Mouse (Mus musculus) small intestine, adult 2 months (tissue): ENCODE measurements around the gene Cmtm7. TPM values are rescaled to one million over a fixed set of nuclear protein-coding genes. Genes with fewer than 3 reads are reported as not detected.

Experiments used
- H3K27ac ChIP-seq: fragments of 200-500 bp; 2 replicates; pipeline ENCODE4 v1.5.1; 2012; ENCODE audit warnings: low read depth, low read length, control low read depth, inconsistent platforms; ENCODE audit not compliant: insufficient read depth
- H3K27me3 ChIP-seq: fragments of 200-500 bp; 2 replicates; pipeline ENCODE4 v1.6.1; 2012; ENCODE audit warnings: mild to moderate bottlenecking, moderate library complexity, low read length, inconsistent platforms; ENCODE audit not compliant: control insufficient read depth, insufficient read depth
- H3K36me3 ChIP-seq: fragments of 200-500 bp; 2 replicates; pipeline ENCODE4 v1.6.1; 2012; ENCODE audit warnings: mild to moderate bottlenecking, low read length, control low read depth, inconsistent platforms; ENCODE audit not compliant: control insufficient read depth, insufficient read depth
- H3K4me1 ChIP-seq: fragments of 200-500 bp; 2 replicates; pipeline ENCODE4 v1.6.1; 2012; ENCODE audit warnings: low read length, inconsistent platforms, mixed read lengths; ENCODE audit not compliant: control insufficient read depth, insufficient read depth, insufficient read length
- H3K4me3 ChIP-seq: fragments of 200-500 bp; 2 replicates; pipeline ENCODE4 v1.5.1; 2012; ENCODE audit warnings: low read depth, mild to moderate bottlenecking, control low read depth, inconsistent platforms, low read length, moderate library complexity
- CTCF ChIP-seq: fragments of 200-500 bp; IDR thresholded peaks from 2 replicates; pipeline ENCODE4 v1.5.1; 2012; ENCODE audit warnings: low read depth, mild to moderate bottlenecking, control low read depth, inconsistent platforms, low read length, moderate library complexity, mixed read lengths; ENCODE audit not compliant: insufficient replicate concordance, insufficient read length; ENCODE audit errors: extremely low read depth
- POLR2A ChIP-seq: fragments of 200-500 bp; IDR thresholded peaks from 2 replicates; pipeline ENCODE4 v1.6.1; 2012; ENCODE audit warnings: low read depth, mild to moderate bottlenecking, control low read depth, inconsistent platforms, low read length, moderate library complexity
- WGBS: fragments of 180-500 bp; shearing (Covaris S2); methylation state at CpG from one replicate; pipeline ENCODE4 v1.1.7; 2018; 5-methylcytosine and 5-hydroxymethylcytosine counted together
- polyA plus RNA-seq: library from polyadenylated mRNA; depleted of rRNA; stranded (reverse); fragments of >200 nt; gene quantifications from 2 replicates; pipeline ENCODE4 v1.2.3, GENCODE M21; 2012

Cmtm7 gene
- polyA plus RNA-seq, 1 experiment = 70.4 TPM

- Histone ChIP-seq H3K4me1 (peaks cover 3% of the 10 kb centered on the region; the same call in 1 of the 2 replicates), H3K27ac (no peak overlapping the region), H3K36me3 (no peaks in the 10 kb centered on the region; the same call in 1 of the 2 replicates), H3K27me3 (no peaks in the 10 kb centered on the region), H3K4me3 (no peak overlapping the region)
- no peak for TF ChIP-seq CTCF
- WGBS = 87% methylated on average over 2 of the region's 2 CpGs
Measured at GRCm38 (mm10) chr9:114767507-114767906, 14.1 kb downstream of the Cmtm7 start.

- peaks cover 3% of the 10 kb centered on the region; the same call in 1 of the 2 replicates for H3K4me1 ChIP-seq
- H3K4me3 ChIP-seq = no peak overlapping the region
- WGBS = 77% methylated on average over 13 of the region's 13 CpGs
- TF ChIP-seq CTCF (no peak), POLR2A (no peak)
- H3K27ac ChIP-seq = no peak overlapping the region
- H3K36me3 ChIP-seq = no peaks in the 10 kb centered on the region
- no peaks in the 10 kb centered on the region for H3K27me3 ChIP-seq
Measured at GRCm38 (mm10) chr9:114767030-114767429, 14.6 kb downstream of the Cmtm7 start.

- Histone ChIP-seq H3K4me1 (peaks cover 5% of the 10 kb centered on the region), H3K27me3 (no peaks in the 10 kb centered on the region), H3K27ac (no peak overlapping the region), H3K36me3 (peaks cover 1% of the 10 kb centered on the region; the same call in 1 of the 2 replicates), H3K4me3 (no peak overlapping the region)
- TF ChIP-seq POLR2A (no peak), CTCF (peak; percentile 50; the same call in 1 of the 2 replicates)
- 69% methylated on average over 13 of the region's 13 CpGs for WGBS
Measured at GRCm38 (mm10) chr9:114763341-114763740, 18.3 kb downstream of the Cmtm7 start.

GRCm38 (mm10) chr9:114761848-114762247 lies 19.8 kb downstream of the Cmtm7 start:
- H3K27me3 ChIP-seq = no peaks in the 10 kb centered on the region
- H3K36me3 ChIP-seq = peaks cover 1% of the 10 kb centered on the region; the same call in 1 of the 2 replicates
- no peak overlapping the region for H3K4me3 ChIP-seq
- TF ChIP-seq CTCF = no peak
- no peak for TF ChIP-seq POLR2A
- H3K4me1 ChIP-seq = peaks cover 5% of the 10 kb centered on the region
- WGBS = 73% methylated on average over 11 of the region's 11 CpGs
- no peak overlapping the region for H3K27ac ChIP-seq

- peaks cover 5% of the 10 kb centered on the region for H3K4me1 ChIP-seq
- H3K36me3 ChIP-seq = peaks cover 1% of the 10 kb centered on the region; the same call in 1 of the 2 replicates
- 81% methylated on average over 5 of the region's 5 CpGs for WGBS
- H3K27me3 ChIP-seq = no peaks in the 10 kb centered on the region
- no peak overlapping the region for H3K4me3 ChIP-seq
- H3K27ac ChIP-seq = no peak overlapping the region
- no peak for TF ChIP-seq CTCF
- no peak for TF ChIP-seq POLR2A
Measured at GRCm38 (mm10) chr9:114760353-114760752, 21.3 kb downstream of the Cmtm7 start.

GRCm38 (mm10) chr9:114759886-114760285 lies 21.8 kb downstream of the Cmtm7 start:
- 87% methylated on average over 4 of the region's 4 CpGs for WGBS

GRCm38 (mm10) chr9:114758801-114759200 lies 22.9 kb downstream of the Cmtm7 start:
- TF ChIP-seq CTCF (no peak), POLR2A (no peak)
- Histone ChIP-seq H3K27ac (0 out of 2 replicates have a peak overlapping the region, but pooled peaks have one; percentile 7), H3K36me3 (peaks cover 3% of the 10 kb centered on the region; the same call in 1 of the 2 replicates), H3K4me1 (peaks cover 5% of the 10 kb centered on the region), H3K4me3 (no peak overlapping the region), H3K27me3 (no peaks in the 10 kb centered on the region)
- WGBS = 75% methylated on average over 5 of the region's 5 CpGs

More at GRCm38 (mm10) chr9:114759886-114760285, 21.8 kb downstream of the Cmtm7 start:
- peaks cover 3% of the 10 kb centered on the region; the same call in 1 of the 2 replicates for H3K36me3 ChIP-seq
- H3K27ac ChIP-seq = no peak overlapping the region
- H3K27me3 ChIP-seq = no peaks in the 10 kb centered on the region
- no peak overlapping the region for H3K4me3 ChIP-seq
- TF ChIP-seq POLR2A (no peak), CTCF (no peak)
- peaks cover 5% of the 10 kb centered on the region for H3K4me1 ChIP-seq

- TF ChIP-seq CTCF = no peak
- no peak for TF ChIP-seq POLR2A
- Histone ChIP-seq H3K4me1 (peaks cover 6% of the 10 kb centered on the region), H3K27ac (0 out of 2 replicates have a peak overlapping the region, but pooled peaks have one; percentile 7), H3K27me3 (no peaks in the 10 kb centered on the region), H3K4me3 (no peak overlapping the region), H3K36me3 (peaks cover 3% of the 10 kb centered on the region; the same call in 1 of the 2 replicates)
- 56% methylated on average over 7 of the region's 7 CpGs for WGBS
Measured at GRCm38 (mm10) chr9:114758272-114758671, 23.4 kb downstream of the Cmtm7 start.
